Mouse (Mus musculus): ENCODE measurements around the gene Cryaa.

- TF ChIP-seq CTCF (IDR thresholded peaks at IDR 0.05; ENCODE audit: insufficient read depth, low read depth, low read length), result no peak
- TF ChIP-seq POLR2A (IDR thresholded peaks at IDR 0.05; ENCODE audit: insufficient read depth, low read depth, low read length), result no peak
Measured at GRCm38 (mm10) chr17:31727230-31727629, 49.6 kb downstream of the Cryaa start.

Data from olfactory bulb, adult 2 months (tissue).